Mouse (Mus musculus) embryo, embryonic 11 days (tissue): ENCODE measurements at regions not wholly inside any gene's neighbourhood (a gene's known extent, or its start where the extent isn't known, plus 50 kb on each side); places are given as distances from the start of the nearest gene placed in this dataset.

Source experiments
- DNase-seq: peaks from one replicate; pipeline ENCODE4 v3.0.0-alpha.2; 2015

DNA sequence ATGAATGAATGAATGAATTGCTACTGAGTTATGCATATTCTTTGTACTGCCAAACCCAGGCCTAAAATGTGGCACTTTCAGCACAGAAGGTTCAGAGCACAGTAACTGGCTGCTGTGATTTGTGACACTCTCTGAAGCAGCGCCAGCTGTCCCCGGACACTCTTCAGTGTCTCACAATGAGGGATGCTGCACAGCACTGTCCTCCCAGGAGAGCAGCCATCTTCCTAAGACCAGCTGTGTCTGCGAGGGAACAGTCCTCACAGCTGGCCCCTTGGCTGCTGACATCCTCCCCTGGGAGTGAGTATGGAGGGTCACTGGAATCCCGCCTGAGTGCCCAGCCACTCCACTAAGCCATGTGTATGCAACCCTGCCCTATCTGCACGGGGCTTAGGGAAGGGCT lies 265.9 kb upstream of the Zfp637 start:
- peak; percentile 19 for DNase-seq

DNA sequence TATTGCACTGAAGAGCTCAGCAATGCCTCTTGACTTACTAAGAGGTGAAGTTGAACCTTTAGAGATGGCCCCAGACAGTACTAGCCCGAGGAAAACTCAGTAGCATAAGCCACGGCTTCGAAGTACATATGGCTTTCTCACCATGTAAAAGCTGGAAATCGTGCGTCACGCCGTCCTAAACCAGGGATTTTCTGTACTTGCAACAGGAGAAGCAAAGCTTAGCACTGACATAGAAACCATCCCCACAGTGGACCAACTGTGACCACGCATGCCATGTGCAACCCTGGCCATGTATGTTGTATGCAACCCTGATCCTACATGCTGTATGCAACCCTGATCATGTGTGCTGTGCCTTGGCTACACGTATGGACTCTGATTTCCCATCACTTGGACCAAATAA lies 265.0 kb upstream of the Zfp637 start:
- no peak for DNase-seq

GRCm38 (mm10) chr6:117577539-117578521 lies 263.1 kb upstream of the Zfp637 start:
- no peak for DNase-seq

GRCm38 (mm10) chr6:117580951-117581350 lies 260.0 kb upstream of the Zfp637 start:
- DNase-seq, result no peak

GRCm38 (mm10) chr6:117583121-117583520 lies 257.9 kb upstream of the Zfp637 start:
- no peak for DNase-seq

DNA sequence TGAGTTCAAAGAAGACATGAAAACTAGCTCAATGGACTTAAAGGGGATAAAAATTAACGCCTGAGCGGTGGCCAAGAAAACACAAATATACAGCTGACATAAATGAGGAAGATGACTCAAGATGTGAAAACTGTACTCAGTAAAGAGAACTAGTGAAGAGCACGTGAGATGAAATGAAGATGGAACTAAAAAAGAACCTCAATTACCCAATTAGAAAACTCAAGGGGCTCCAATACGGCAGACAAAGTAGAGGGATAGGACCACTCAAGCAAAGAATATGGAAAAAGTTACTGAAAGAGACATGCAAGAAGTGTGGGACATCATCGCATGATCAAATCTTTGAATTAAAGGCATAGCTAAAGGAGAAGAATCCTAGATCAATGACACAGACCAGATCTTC lies 256.4 kb upstream of the Zfp637 start:
- DNase-seq, result no peak

- DNase-seq, result no peak
Observed at GRCm38 (mm10) chr6:117596166-117596840, 244.7 kb upstream of the Zfp637 start.

DNA sequence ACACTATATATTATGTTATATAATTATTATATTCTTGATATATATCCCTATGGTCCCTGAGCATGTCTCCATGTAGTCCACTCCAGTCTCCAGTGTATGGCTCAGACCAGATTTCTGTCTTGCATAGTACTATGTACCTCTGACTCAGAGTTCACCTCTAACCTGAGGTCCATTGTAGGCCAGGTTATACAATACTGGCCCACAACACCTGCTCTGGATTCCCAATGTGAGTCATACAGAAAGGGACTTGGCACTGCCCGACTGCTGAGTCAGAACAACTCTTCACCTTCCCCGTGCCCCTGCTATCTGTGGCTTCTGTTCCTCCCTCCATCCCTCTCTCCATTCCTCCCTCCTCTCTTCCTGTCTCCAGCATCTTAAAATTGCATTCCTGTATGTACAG lies 236.1 kb upstream of the Zfp637 start:
- DNase-seq, result no peak

GRCm38 (mm10) chr6:117605685-117606084 lies 235.3 kb upstream of the Zfp637 start:
- DNase-seq, result no peak

GRCm38 (mm10) chr6:117606211-117606610 lies 234.8 kb upstream of the Zfp637 start:
- DNase-seq, result no peak

GRCm38 (mm10) chr6:117607023-117607422 lies 234.0 kb upstream of the Zfp637 start:
- no peak for DNase-seq

DNA sequence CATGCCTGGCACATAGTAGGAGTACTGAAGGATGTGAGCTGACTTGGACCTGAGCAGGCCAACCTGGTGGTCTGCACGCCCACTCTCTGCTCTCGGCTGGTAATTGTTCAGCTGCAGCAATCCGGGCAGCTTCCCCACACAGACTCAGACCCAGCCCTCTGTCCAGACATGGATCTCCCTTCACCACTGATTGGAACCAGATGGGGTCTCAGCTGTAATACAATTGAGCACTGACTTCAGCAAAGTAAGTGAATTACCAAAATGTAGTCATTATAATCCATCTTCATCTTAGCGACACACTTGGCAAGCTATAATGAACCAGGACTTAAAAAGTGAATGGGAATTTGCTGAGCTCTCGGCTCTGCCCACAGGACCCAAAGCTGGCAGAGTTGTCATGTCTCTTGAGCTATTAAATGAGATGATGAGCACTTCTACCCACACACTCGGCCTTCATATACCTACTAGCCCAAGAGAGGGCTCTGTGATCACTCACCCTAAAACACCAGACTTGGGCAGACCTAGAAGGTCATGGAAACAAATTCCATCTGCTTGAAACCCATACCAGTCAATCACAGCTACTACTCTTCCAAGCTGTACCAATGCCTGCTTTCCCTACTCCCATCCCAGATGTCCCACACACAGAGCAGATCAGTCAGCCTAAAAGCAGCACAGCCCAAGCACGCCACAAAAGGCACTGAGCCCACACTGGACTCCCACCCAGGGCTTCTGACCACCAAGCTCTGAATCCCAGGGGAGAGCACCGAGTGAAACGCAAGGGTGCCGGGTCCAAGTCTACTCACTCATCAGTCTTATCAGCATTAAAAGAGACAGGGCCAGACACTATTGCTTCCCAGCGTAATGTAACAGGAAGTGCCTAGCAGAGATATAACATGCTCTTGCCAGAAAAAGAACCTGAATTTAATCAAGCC lies 231.2 kb upstream of the Zfp637 start:
- DNase-seq, result peak; percentile 86

- DNase-seq, result no peak
Observed at GRCm38 (mm10) chr6:117611281-117611680, 229.7 kb upstream of the Zfp637 start.

GRCm38 (mm10) chr6:117611965-117612364 lies 229.0 kb upstream of the Zfp637 start:
- no peak for DNase-seq

DNA sequence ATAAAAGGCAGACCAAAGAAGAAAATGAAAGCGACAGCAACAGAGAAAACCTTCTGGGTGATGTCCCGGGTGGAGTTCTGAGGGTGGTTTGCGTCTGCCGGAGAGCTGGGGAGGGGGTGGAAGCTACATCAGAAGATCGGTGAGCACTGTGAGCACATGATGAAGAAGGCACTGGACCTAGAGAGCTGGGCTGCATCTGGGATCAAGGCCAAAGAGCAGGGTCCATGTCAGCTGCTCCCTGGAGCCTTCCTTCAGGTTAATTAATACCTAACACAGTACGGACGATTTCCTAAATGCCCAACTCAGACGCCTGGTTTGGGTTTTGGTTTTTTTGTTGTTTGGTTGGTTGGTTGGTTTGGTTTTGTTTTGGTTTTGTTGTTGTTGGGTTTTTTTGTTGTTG lies 228.6 kb upstream of the Zfp637 start:
- DNase-seq, result no peak

DNA sequence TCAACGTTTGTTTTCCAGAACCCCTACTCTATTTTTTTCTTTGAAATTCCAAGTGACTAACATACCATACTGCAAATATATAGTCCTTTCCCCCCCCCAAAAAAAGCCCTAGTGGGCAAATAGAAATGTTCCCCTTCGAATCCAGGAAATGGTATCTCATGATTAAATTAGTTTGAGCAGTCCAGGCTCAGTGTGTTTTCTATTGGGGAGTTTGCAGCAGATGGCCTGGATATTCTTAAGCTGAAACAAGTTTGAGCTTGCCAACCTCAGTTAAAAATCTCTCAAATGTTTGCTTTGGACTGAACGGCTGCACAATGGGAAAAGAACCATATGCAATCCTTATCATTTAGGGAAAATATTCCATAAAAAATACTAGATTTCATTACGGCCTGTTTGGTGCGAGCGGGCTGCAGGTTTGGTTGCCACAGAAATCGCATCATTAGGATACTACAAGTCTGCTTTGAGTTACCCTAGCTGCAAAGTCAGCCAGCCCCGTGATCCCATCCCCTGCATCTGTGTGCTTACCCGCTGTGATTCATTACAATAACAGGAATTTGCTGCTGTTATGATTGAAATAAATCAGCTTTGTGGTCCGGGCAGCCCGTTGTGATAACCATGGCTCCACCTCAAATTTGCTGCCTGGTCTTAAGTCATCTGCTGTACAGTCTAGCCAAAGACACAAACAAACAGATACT lies 227.2 kb upstream of the Zfp637 start:
- DNase-seq, result peak; percentile 34

GRCm38 (mm10) chr6:117614386-117614785 lies 226.6 kb upstream of the Zfp637 start:
- DNase-seq, result no peak

GRCm38 (mm10) chr6:117617168-117617567 lies 223.8 kb upstream of the Zfp637 start:
- no peak for DNase-seq

DNA sequence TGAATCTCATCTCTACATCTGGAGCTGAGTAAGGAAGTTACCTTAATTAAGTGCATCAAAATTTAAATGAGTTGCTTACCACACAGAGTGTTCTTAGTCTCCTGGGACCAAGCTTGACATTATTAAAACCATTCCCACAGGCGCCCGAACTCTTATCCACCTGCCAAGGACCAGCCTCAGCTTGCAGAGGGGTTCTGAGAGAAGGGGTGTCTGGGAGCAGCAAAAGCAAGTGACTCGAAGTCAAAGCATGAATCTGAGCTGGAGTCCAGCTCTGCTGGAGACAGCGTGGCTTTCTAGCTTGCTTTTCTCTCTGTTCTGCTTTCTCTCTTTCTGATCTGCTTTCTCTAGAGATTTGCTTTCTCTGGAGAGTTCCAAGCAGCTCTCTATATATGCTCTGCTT lies 223.0 kb upstream of the Zfp637 start:
- no peak for DNase-seq

GRCm38 (mm10) chr6:117619606-117620005 lies 221.4 kb upstream of the Zfp637 start:
- DNase-seq, result no peak

- no peak for DNase-seq
Observed at GRCm38 (mm10) chr6:117622446-117622845, 218.5 kb upstream of the Zfp637 start.

GRCm38 (mm10) chr6:117622946-117623345 lies 218.0 kb upstream of the Zfp637 start:
- DNase-seq, result no peak
